Mouse (Mus musculus) kidney, postnatal 25 days (tissue): ENCODE data around the gene Acer3.

Experiments used
- DNase-seq, 2 experiments: peaks; one replicate each; pipeline ENCODE4 v3.0.0; 2021; ENCODE audit warnings: mixed read lengths in 2 of 2

Acer3 gene

GRCm38 (mm10) chr7:98177929-98178559 lies 143.0 kb downstream of the Acer3 start, which contains the start of gene Capn5:
TSS of gene Capn5 (minus strand) at chr7:98178274.
- peak; percentile 64 to 83 for DNase-seq

GRCm38 (mm10) chr7:98177566-98177928 lies 143.5 kb downstream of the Acer3 start:
- no peak for DNase-seq

GRCm38 (mm10) chr7:98177071-98177485 lies 143.9 kb downstream of the Acer3 start:
- DNase-seq = no peak

- no peak for DNase-seq
Measured at GRCm38 (mm10) chr7:98176322-98177070, 144.5 kb downstream of the Acer3 start.

GRCm38 (mm10) chr7:98174883-98175755 lies 145.9 kb downstream of the Acer3 start:
- no peak for DNase-seq

GRCm38 (mm10) chr7:98173408-98173807 lies 147.6 kb downstream of the Acer3 start:
- DNase-seq = no peak

GRCm38 (mm10) chr7:98172661-98173060 lies 148.3 kb downstream of the Acer3 start:
- no peak for DNase-seq

GRCm38 (mm10) chr7:98171141-98172073 lies 149.6 kb downstream of the Acer3 start:
- no peak for DNase-seq

GRCm38 (mm10) chr7:98164999-98165528 lies 155.9 kb downstream of the Acer3 start:
- peak in 1 of 2 experiments; percentile 71 for DNase-seq

- no peak for DNase-seq
Measured at GRCm38 (mm10) chr7:98164382-98164998, 156.5 kb downstream of the Acer3 start.

- peak in 1 of 2 experiments; percentile 38 for DNase-seq
Measured at GRCm38 (mm10) chr7:98163700-98164099, 157.3 kb downstream of the Acer3 start.

GRCm38 (mm10) chr7:98162239-98162638 lies 158.8 kb downstream of the Acer3 start:
- DNase-seq = peak in 1 of 2 experiments; percentile 43

- peak; percentile 64 to 66 for DNase-seq
Measured at GRCm38 (mm10) chr7:98160041-98160740, 160.8 kb downstream of the Acer3 start.

GRCm38 (mm10) chr7:98158481-98158880 lies 162.5 kb downstream of the Acer3 start:
- DNase-seq = peak; percentile 75 to 87

GRCm38 (mm10) chr7:98157636-98158332 lies 163.2 kb downstream of the Acer3 start:
- DNase-seq = no peak
